Mouse (Mus musculus): ENCODE data around the gene 1700021F05Rik. TPM values are rescaled to one million over a fixed set of nuclear protein-coding genes. Genes with fewer than 3 reads are reported as not detected.

Gene 1700021F05Rik
- polyA plus RNA-seq, 1 experiment from 2014 or later: 64.6 TPM

- 76% methylated on average over 1 of the region's 1 CpGs for WGBS
- Histone ChIP-seq H3K36me3 (0 out of 2 replicates have a peak, but pooled peaks cover 1% of the 10 kb centered on the region), H3K9me3 (no peaks in the 10 kb centered on the region), H3K4me2 (no peak overlapping the region), H3K4me3 (replicated peaks) (no peak overlapping the region), H3K4me1 (no peaks in the 10 kb centered on the region), H3K9ac (no peak overlapping the region), H3K27ac (no peak overlapping the region), H3K27me3 (replicated peaks) (no peaks in the 10 kb centered on the region)
- no peak for ATAC-seq (ENCODE audit: insufficient read depth, low FRiP score, low read depth)
Measured at GRCm38 (mm10) chr10:43504291-43504690, 36.5 kb downstream of the 1700021F05Rik start.

- H3K4me1 ChIP-seq: no peaks in the 10 kb centered on the region
- H3K4me3 ChIP-seq (replicated peaks): no peak overlapping the region
- H3K9me3 ChIP-seq: no peaks in the 10 kb centered on the region
- no peaks in the 10 kb centered on the region for H3K27me3 ChIP-seq (replicated peaks)
- ATAC-seq (ENCODE audit: insufficient read depth, low FRiP score, low read depth): no peak
- H3K9ac ChIP-seq: no peak overlapping the region
- H3K4me2 ChIP-seq: no peak overlapping the region
- WGBS: 94% methylated on average over 4 of the region's 4 CpGs
- H3K27ac ChIP-seq: no peak overlapping the region
- peaks cover 9% of the 10 kb centered on the region; the same call in 1 of the 2 replicates for H3K36me3 ChIP-seq
Measured at GRCm38 (mm10) chr10:43502599-43502998, 38.2 kb downstream of the 1700021F05Rik start.

DNA sequence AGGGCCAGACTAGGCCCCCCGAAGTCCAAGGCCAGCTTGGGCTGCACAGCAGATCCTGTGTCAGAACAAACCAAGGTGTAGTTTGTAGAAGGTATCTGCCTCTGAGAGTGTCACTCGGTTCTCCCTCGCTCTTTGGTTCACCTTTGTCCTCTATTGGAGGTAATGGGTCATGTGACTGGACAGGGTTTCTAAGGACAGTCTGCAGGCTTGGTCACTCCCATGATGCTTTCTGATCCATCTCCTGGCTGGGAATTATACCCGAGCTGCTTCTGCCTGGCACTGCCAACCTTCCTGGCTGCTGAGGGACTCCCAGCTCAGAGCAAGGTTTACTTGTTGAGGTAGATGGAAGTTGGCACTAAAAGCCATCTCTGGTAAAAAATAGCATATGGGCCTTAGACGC lies 49.9 kb downstream of the 1700021F05Rik start:
- Histone ChIP-seq H3K4me2 (no peak overlapping the region), H3K9ac (no peak overlapping the region), H3K27ac (no peak overlapping the region), H3K4me3 (replicated peaks) (no peak overlapping the region), H3K9me3 (no peaks in the 10 kb centered on the region), H3K27me3 (replicated peaks) (no peaks in the 10 kb centered on the region), H3K36me3 (peaks cover 8% of the 10 kb centered on the region), H3K4me1 (peaks cover 5% of the 10 kb centered on the region; the same call in 1 of the 2 replicates)
- 79% methylated on average over 5 of the region's 5 CpGs for WGBS
- ATAC-seq (ENCODE audit: insufficient read depth, low FRiP score, low read depth): no peak

DNA sequence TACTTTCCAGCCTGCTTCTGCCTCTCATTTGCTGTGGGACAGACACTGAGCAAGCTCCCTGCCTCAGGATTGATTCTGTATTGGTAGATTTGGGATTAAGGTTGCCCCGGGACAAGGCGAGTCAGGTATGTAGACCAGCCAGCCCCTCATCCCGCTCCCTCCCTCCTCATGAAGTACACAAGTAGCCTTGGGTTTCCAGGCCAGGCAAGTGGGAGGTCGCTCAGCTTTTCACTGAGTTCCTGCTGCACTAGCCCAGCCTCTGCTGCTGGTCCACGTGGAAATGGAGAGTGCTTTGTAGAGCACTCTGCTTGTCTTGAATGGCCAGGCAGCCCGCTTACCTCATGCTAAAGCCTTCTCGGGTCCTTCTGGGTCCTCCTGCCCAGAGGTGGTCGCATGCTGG lies 50.8 kb downstream of the 1700021F05Rik start:
- H3K36me3 ChIP-seq: peaks cover under 1% of the 10 kb centered on the region; the same call in 1 of the 2 replicates
- H3K27me3 ChIP-seq (replicated peaks): no peaks in the 10 kb centered on the region
- no peak overlapping the region for H3K4me3 ChIP-seq (replicated peaks)
- H3K4me2 ChIP-seq: no peak overlapping the region
- WGBS: 57% methylated on average over 8 of the region's 8 CpGs
- peaks cover 5% of the 10 kb centered on the region; the same call in 1 of the 2 replicates for H3K4me1 ChIP-seq
- no peaks in the 10 kb centered on the region for H3K9me3 ChIP-seq
- H3K27ac ChIP-seq: no peak overlapping the region
- no peak for ATAC-seq (ENCODE audit: insufficient read depth, low FRiP score, low read depth)
- no peak overlapping the region for H3K9ac ChIP-seq

GRCm38 (mm10) chr10:43489550-43489949 lies 51.2 kb downstream of the 1700021F05Rik start:
- Histone ChIP-seq H3K27me3 (replicated peaks) (no peaks in the 10 kb centered on the region), H3K4me2 (no peak overlapping the region), H3K4me1 (peaks cover 5% of the 10 kb centered on the region; the same call in 1 of the 2 replicates), H3K9me3 (no peaks in the 10 kb centered on the region), H3K36me3 (no peaks in the 10 kb centered on the region), H3K4me3 (replicated peaks) (no peak overlapping the region), H3K27ac (no peak overlapping the region), H3K9ac (no peak overlapping the region)
- WGBS: 31% methylated on average over 6 of the region's 6 CpGs
- 0 out of 2 replicates have a peak, but pooled peaks have one; percentile 10 for ATAC-seq (ENCODE audit: insufficient read depth, low FRiP score, low read depth)

GRCm38 (mm10) chr10:43489139-43489538 lies 51.7 kb downstream of the 1700021F05Rik start:
- no peak overlapping the region for H3K4me2 ChIP-seq
- peaks cover 5% of the 10 kb centered on the region; the same call in 1 of the 2 replicates for H3K4me1 ChIP-seq
- no peak overlapping the region for H3K4me3 ChIP-seq (replicated peaks)
- H3K27ac ChIP-seq: no peak overlapping the region
- H3K9ac ChIP-seq: no peak overlapping the region
- no peak for ATAC-seq (ENCODE audit: insufficient read depth, low FRiP score, low read depth)
- H3K27me3 ChIP-seq (replicated peaks): no peaks in the 10 kb centered on the region
- no peaks in the 10 kb centered on the region for H3K36me3 ChIP-seq
- WGBS: 85% methylated on average over 7 of the region's 7 CpGs
- H3K9me3 ChIP-seq: no peaks in the 10 kb centered on the region

- Histone ChIP-seq H3K4me3 (replicated peaks) (no peak overlapping the region), H3K4me1 (peaks cover 10% of the 10 kb centered on the region), H3K9ac (no peak overlapping the region), H3K27ac (no peak overlapping the region), H3K27me3 (replicated peaks) (no peaks in the 10 kb centered on the region), H3K9me3 (no peaks in the 10 kb centered on the region), H3K36me3 (no peaks in the 10 kb centered on the region), H3K4me2 (no peak overlapping the region)
- 67% methylated on average over 4 of the region's 4 CpGs for WGBS
- no peak for ATAC-seq (ENCODE audit: insufficient read depth, low FRiP score, low read depth)
Measured at GRCm38 (mm10) chr10:43488258-43488657, 52.5 kb downstream of the 1700021F05Rik start.

DNA sequence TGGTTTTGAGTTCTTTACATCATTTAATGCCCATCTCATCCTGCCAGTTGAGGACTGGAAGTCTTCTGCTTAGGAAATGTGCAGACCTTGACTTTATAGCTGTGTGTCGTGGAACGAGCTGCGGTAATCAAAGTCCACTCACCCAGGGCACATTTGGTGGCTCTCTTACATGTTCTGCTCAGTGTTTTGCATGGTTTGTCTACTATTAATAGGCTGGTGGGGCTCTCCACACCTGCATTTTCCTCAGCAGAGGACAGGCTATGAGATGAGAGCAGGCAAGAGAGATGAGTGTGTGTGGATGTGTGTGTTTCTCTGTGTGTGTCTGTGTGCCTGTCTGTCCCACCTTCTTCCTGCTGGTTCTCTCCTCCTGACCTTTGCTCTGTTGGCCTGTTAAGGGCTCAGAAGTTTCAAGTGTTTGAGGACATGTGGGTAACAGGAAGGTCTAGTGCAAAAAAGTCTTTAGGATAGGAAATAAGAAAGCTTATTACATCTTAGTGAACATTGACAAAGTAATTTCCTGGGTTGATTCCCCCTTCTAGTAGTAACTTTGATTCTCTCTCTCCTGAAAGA lies 53.3 kb downstream of the 1700021F05Rik start:
- WGBS: 85% methylated on average over 3 of the region's 3 CpGs
- no peak for ATAC-seq (ENCODE audit: insufficient read depth, low FRiP score, low read depth)
- H3K4me2 ChIP-seq: no peak overlapping the region
- no peak overlapping the region for H3K4me3 ChIP-seq (replicated peaks)
- no peaks in the 10 kb centered on the region for H3K27me3 ChIP-seq (replicated peaks)
- H3K9ac ChIP-seq: no peak overlapping the region
- H3K4me1 ChIP-seq: peaks cover 13% of the 10 kb centered on the region
- H3K9me3 ChIP-seq: no peaks in the 10 kb centered on the region
- H3K27ac ChIP-seq: no peak overlapping the region
- H3K36me3 ChIP-seq: no peaks in the 10 kb centered on the region

DNA sequence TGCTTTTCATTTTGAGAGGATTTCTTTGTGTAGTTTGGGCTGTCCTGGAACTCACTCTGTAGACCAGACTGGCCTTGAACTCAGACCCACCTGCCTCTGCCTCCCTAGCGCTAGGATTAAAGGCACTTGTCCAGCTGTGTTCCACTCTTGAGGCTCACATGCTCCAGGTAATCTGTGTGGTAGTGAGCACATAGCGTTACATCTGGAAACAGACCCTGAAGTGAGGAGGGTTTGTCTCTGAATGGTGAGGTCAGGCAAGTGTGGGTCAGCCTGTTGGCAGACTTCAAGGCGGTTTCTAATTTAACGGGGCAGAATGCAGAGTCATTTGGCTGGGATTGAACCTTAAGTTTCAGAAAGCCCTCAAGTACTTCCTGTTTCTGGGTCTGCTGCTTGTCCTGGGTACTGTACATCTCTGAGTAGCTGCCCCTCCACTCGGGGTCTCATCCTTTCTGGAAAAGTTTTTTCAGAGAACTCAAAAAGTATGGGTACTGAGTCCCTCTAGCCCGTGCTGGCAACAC lies 55.0 kb downstream of the 1700021F05Rik start:
- H3K27ac ChIP-seq: no peak overlapping the region
- H3K4me1 ChIP-seq: peaks cover 25% of the 10 kb centered on the region
- no peaks in the 10 kb centered on the region for H3K27me3 ChIP-seq (replicated peaks)
- H3K36me3 ChIP-seq: no peaks in the 10 kb centered on the region
- no peak overlapping the region for H3K4me3 ChIP-seq (replicated peaks)
- ATAC-seq (ENCODE audit: insufficient read depth, low FRiP score, low read depth): no peak
- no peak overlapping the region for H3K4me2 ChIP-seq
- 75% methylated on average over 6 of the region's 6 CpGs for WGBS
- H3K9me3 ChIP-seq: no peaks in the 10 kb centered on the region
- H3K9ac ChIP-seq: no peak overlapping the region

- peak overlapping the region; percentile 45; the same call in 1 of the 2 replicates for H3K27ac ChIP-seq
- no peaks in the 10 kb centered on the region for H3K9me3 ChIP-seq
- H3K4me2 ChIP-seq: 0 out of 2 replicates have a peak overlapping the region, but pooled peaks have one; percentile 8
- peaks cover 26% of the 10 kb centered on the region for H3K4me1 ChIP-seq
- no peaks in the 10 kb centered on the region for H3K36me3 ChIP-seq
- no peak for ATAC-seq (ENCODE audit: insufficient read depth, low FRiP score, low read depth)
- no peak overlapping the region for H3K4me3 ChIP-seq (replicated peaks)
- no peaks in the 10 kb centered on the region for H3K27me3 ChIP-seq (replicated peaks)
- H3K9ac ChIP-seq: no peak overlapping the region
- WGBS: 34% methylated on average over 9 of the region's 9 CpGs
Measured at GRCm38 (mm10) chr10:43483426-43483995, 57.3 kb downstream of the 1700021F05Rik start.

- WGBS: 89% methylated on average over 5 of the region's 5 CpGs
- Histone ChIP-seq H3K36me3 (no peaks in the 10 kb centered on the region), H3K27me3 (replicated peaks) (no peaks in the 10 kb centered on the region), H3K4me1 (peaks cover 26% of the 10 kb centered on the region), H3K27ac (no peak overlapping the region), H3K4me2 (no peak overlapping the region), H3K4me3 (replicated peaks) (no peak overlapping the region), H3K9me3 (no peaks in the 10 kb centered on the region), H3K9ac (no peak overlapping the region)
- ATAC-seq (ENCODE audit: insufficient read depth, low FRiP score, low read depth): no peak
Measured at GRCm38 (mm10) chr10:43482021-43482420, 58.8 kb downstream of the 1700021F05Rik start.

- WGBS: 42% methylated on average over 4 of the region's 4 CpGs
- ATAC-seq (ENCODE audit: insufficient read depth, low FRiP score, low read depth): no peak
Measured at GRCm38 (mm10) chr10:43481179-43481578, 59.6 kb downstream of the 1700021F05Rik start.

More at GRCm38 (mm10) chr10:43481179-43481578, 59.6 kb downstream of the 1700021F05Rik start:
- Histone ChIP-seq H3K4me3 (replicated peaks) (no peak overlapping the region), H3K9me3 (no peaks in the 10 kb centered on the region), H3K4me2 (peak overlapping the region; percentile 78; the same call in 1 of the 2 replicates), H3K9ac (no peak overlapping the region), H3K36me3 (no peaks in the 10 kb centered on the region), H3K4me1 (peaks cover 26% of the 10 kb centered on the region), H3K27ac (no peak overlapping the region), H3K27me3 (replicated peaks) (no peaks in the 10 kb centered on the region)

Data from stomach, embryonic 15.5 days (tissue).